Mouse (Mus musculus) right cerebral cortex, adult 18-20 months (tissue): ENCODE data around the gene Thsd4.
A peak's percentile ranks its signal among the peaks of the same experiment; 100 is the strongest.

Source experiments
- DNase-seq: peaks from one replicate; pipeline ENCODE4 v3.0.0; 2022; ENCODE audit warnings: mixed read lengths

The Thsd4 gene

GRCm38 (mm10) chr9:60198530-60199200, 323.2 kb downstream of the Thsd4 start:
- DNase-seq: no peak

GRCm38 (mm10) chr9:60195502-60195901, 326.3 kb downstream of the Thsd4 start:
- DNase-seq: no peak

- DNase-seq: no peak
Observed at GRCm38 (mm10) chr9:60194905-60195304, 326.9 kb downstream of the Thsd4 start.

- DNase-seq: no peak
Observed at GRCm38 (mm10) chr9:60192321-60192720, 329.5 kb downstream of the Thsd4 start.

- no peak for DNase-seq
Observed at GRCm38 (mm10) chr9:60187437-60187836, 334.4 kb downstream of the Thsd4 start.

GRCm38 (mm10) chr9:60186948-60187347, 334.9 kb downstream of the Thsd4 start:
- peak; percentile 10 for DNase-seq

GRCm38 (mm10) chr9:60184083-60184482, 337.8 kb downstream of the Thsd4 start:
- no peak for DNase-seq

- DNase-seq: no peak
Observed at GRCm38 (mm10) chr9:60182371-60182770, 339.5 kb downstream of the Thsd4 start.

- no peak for DNase-seq
Observed at GRCm38 (mm10) chr9:60180936-60181335, 340.9 kb downstream of the Thsd4 start.

- DNase-seq: no peak
Observed at GRCm38 (mm10) chr9:60180114-60180513, 341.7 kb downstream of the Thsd4 start.

GRCm38 (mm10) chr9:60176311-60176710, 345.5 kb downstream of the Thsd4 start:
- DNase-seq: no peak

- DNase-seq: peak; percentile 22
Observed at GRCm38 (mm10) chr9:60172459-60173060, 349.3 kb downstream of the Thsd4 start.

- DNase-seq: peak; percentile 20
Observed at GRCm38 (mm10) chr9:60166990-60167389, 354.9 kb downstream of the Thsd4 start.

GRCm38 (mm10) chr9:60160855-60161254, 361.0 kb downstream of the Thsd4 start:
- DNase-seq: no peak

GRCm38 (mm10) chr9:60160194-60160593, 361.7 kb downstream of the Thsd4 start:
- no peak for DNase-seq

- DNase-seq: no peak
Observed at GRCm38 (mm10) chr9:60152990-60153389, 368.9 kb downstream of the Thsd4 start.

GRCm38 (mm10) chr9:60151897-60152627, 369.8 kb downstream of the Thsd4 start:
- no peak for DNase-seq

- DNase-seq: no peak
Observed at GRCm38 (mm10) chr9:60150511-60150910, 371.3 kb downstream of the Thsd4 start.

- DNase-seq: no peak
Observed at GRCm38 (mm10) chr9:60148988-60149387, 372.9 kb downstream of the Thsd4 start.

GRCm38 (mm10) chr9:60147401-60147800, 374.4 kb downstream of the Thsd4 start:
- DNase-seq: no peak

- peak; percentile 57 for DNase-seq
Observed at GRCm38 (mm10) chr9:60143816-60144215, 378.0 kb downstream of the Thsd4 start.

- DNase-seq: peak; percentile 9
Observed at GRCm38 (mm10) chr9:60141081-60141514, 380.7 kb downstream of the Thsd4 start.

- no peak for DNase-seq
Observed at GRCm38 (mm10) chr9:60140411-60140810, 381.4 kb downstream of the Thsd4 start.

- no peak for DNase-seq
Observed at GRCm38 (mm10) chr9:60139446-60139845, 382.4 kb downstream of the Thsd4 start.
